Mouse (Mus musculus): Measurements from ENCODE around the gene Usp29.

- TF ChIP-seq USF2 (conservative IDR thresholded peaks at IDR 0.05; ENCODE audit: low read depth, low read length): no peak
- TF ChIP-seq USF1 (IDR thresholded peaks at IDR 0.05; ENCODE audit: low read depth, low read length): no peak
- TF ChIP-seq UBTF (IDR thresholded peaks at IDR 0.05; ENCODE audit: low read depth, low read length): no peak
Measured at GRCm38 (mm10) chr7:6919131-6919870, 188.9 kb downstream of the Usp29 start.

All from CH12.LX (cell line).